Mouse (Mus musculus): ENCODE results near the gene Gm12695.

DNA sequence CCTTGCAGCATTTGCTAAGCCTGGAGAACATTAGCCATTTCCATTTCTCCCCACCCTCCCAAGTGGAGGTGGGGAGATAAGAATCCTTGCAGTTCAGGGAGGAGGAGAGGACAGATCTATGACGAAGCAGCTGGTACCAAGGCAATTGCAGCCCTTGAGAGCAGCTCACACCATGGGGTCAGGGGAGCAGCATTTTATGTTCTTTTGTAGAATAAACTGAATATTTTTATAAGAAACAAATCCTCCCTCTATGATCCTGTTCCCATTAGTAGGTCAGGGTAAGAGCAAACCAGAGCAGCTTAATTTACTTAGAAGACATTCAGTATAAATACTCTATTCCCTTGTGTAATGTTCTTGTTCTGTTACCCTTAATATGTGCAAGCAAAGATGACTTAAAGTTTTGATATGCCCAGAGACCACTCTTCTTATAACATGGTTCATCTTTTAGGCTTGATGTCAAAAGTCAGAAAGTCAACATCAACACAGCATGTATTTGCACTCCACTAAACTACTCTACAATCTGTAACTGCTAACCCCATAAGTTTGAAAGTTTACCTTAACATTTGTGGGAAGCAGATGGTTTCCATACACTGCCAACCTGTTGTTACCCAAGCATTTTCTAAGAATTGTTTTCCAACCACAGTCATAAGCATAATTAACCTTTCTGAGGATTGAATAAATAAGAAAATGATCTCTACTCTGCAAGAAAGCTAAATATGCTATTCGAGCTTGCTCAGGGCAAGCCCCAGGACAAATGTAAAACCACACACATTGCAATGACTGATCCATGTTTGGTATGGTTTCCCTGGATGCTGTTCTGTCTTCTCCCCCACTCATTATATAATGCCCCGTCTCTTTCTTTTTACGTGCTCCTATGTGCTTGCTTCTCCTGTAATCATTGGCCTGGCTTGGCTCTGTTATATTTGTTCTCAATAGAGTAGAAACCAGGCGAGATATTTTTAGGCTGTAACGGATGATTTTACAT is 22.1 kb upstream of the Gm12695 start:
- TF ChIP-seq POLR2A (IDR thresholded peaks at IDR 0.05; ENCODE audit: insufficient read depth, low read depth, low read length) (no peak), CTCF (IDR thresholded peaks at IDR 0.05; ENCODE audit: insufficient read depth, low read depth, low read length) (no peak)
